ENCODE assay signal across 9 mouse cellular contexts in genomic region chr13:112909663-112910062, GRCm38 (mm10). TPM values are rescaled to one million over a fixed set of nuclear protein-coding genes. Genes with fewer than 3 reads are reported as not detected.
DNase-seq lines count a peak whose midpoint lies in the region; ATAC-seq and TF ChIP-seq lines count a peak whose summit lies in the region.
"Had no signal": no experiment of that assay in that cellular context is flagged by ENCODE, and none has a peak within 500 bp of the region (broad histone marks: within the 10 kb centered on the region; RNA-seq: fewer than 3 reads in every experiment).

No protein-coding gene starts in this region.

- no peaks in the 10 kb centered on the region for H3K4me1 ChIP-seq in neural tube, embryonic 15.5 days
- H3K4me1 ChIP-seq in bone marrow, adult 2 months (ENCODE audit: control insufficient read depth, insufficient read depth, low read length), result no peaks in the 10 kb centered on the region
- H3K4me1 ChIP-seq: embryonic facial prominence, embryonic 13.5 days had no signal

- H3K9ac ChIP-seq in neural tube, embryonic 15.5 days (replicated peaks), result no peak overlapping the region
- H3K9ac ChIP-seq: embryonic facial prominence, embryonic 13.5 days had no signal

- TF ChIP-seq POLR2A in bone marrow, adult 2 months (IDR thresholded peaks at IDR 0.05; ENCODE audit: borderline replicate concordance, control insufficient read depth, low read depth, low read length), result no peak

- intact Hi-C loops in gastrocnemius, adult 2 months (cut with DNase I), result loop anchor here (1.0 kb wide), 1 partner anchor 235 kb away; no protein-coding TSS in a partner anchor
- intact Hi-C loops in heart, postnatal 36 days (cut with DNase I), result loop anchor here (1.0 to 5.0 kb wide), 2 partner anchors 42 to 235 kb away; no protein-coding TSS in a partner anchor

- H3K9me3 ChIP-seq in neural tube, embryonic 15.5 days (replicated peaks), result no peaks in the 10 kb centered on the region
- H3K9me3 ChIP-seq: embryonic facial prominence, embryonic 13.5 days had no signal

- H3K27ac ChIP-seq in gastrocnemius, adult 2 months, result no peak overlapping the region
- H3K27ac ChIP-seq in neural tube, embryonic 15.5 days (replicated peaks), result no peak overlapping the region
- H3K27ac ChIP-seq in bone marrow, adult 2 months (ENCODE audit: control insufficient read depth, insufficient read depth, low read depth, low read length, poor library complexity), result no peak overlapping the region
- H3K27ac ChIP-seq: embryonic facial prominence, embryonic 13.5 days had no signal

- WGBS in neural tube, embryonic 15.5 days, result 66% methylated on average over 4 of the region's 4 CpGs
- WGBS in bone marrow, adult 2 months, result 49% methylated on average over 4 of the region's 4 CpGs

- no peak overlapping the region for H3K4me2 ChIP-seq in neural tube, embryonic 15.5 days
- H3K4me2 ChIP-seq: embryonic facial prominence, embryonic 13.5 days had no signal

- peak; percentile 79 for TF ChIP-seq CTCF in gastrocnemius, adult 2 months (IDR thresholded peaks at IDR 0.05)
- peak; percentile 29; the same call in 1 of the 2 replicates for TF ChIP-seq CTCF in bone marrow, adult 2 months (IDR thresholded peaks at IDR 0.05; ENCODE audit: control insufficient read depth, insufficient read depth, low read length)

- no peak overlapping the region for H3K4me3 ChIP-seq in gastrocnemius, adult 2 months
- H3K4me3 ChIP-seq in neural tube, embryonic 15.5 days (replicated peaks), result no peak overlapping the region
- H3K4me3 ChIP-seq in bone marrow, adult 2 months (replicated peaks; ENCODE audit: control insufficient read depth, low read depth, low read length), result no peak overlapping the region
- H3K4me3 ChIP-seq: embryonic facial prominence, embryonic 13.5 days had no signal

- no peaks in the 10 kb centered on the region for H3K27me3 ChIP-seq in neural tube, embryonic 15.5 days (replicated peaks)
- H3K27me3 ChIP-seq: embryonic facial prominence, embryonic 13.5 days had no signal

- H3K36me3 ChIP-seq in neural tube, embryonic 15.5 days, result peaks cover 42% of the 10 kb centered on the region

- peak; percentile 35 for DNase-seq in gastrocnemius, adult 2 months
- no peak for DNase-seq in gastrocnemius, adult 8-10 months (ENCODE audit: low spot score in 2 of 2)
- peak; percentile 24 for DNase-seq in neural tube, embryonic 10.5 days (ENCODE audit: extremely low spot score, low spot score)
- peak; percentile 17 to 23 for DNase-seq in heart, postnatal 36 days
- DNase-seq in lung, postnatal 36 days, result peak; percentile 71
- DNase-seq in urinary bladder, postnatal 10 days (ENCODE audit: low spot score), result no peak

- no peak for ATAC-seq in neural tube, embryonic 15.5 days (ENCODE audit: low FRiP score)

RNA-seq across cellular contexts. Expression of gene Mtrex, which starts 17.5 kb away (rescaled TPM):
- 10 to 100 TPM; 29.5 to 31.1 TPM for total RNA-seq in gastrocnemius, adult 2 months (2021)
- total RNA-seq in gastrocnemius, adult 8-10 months (2022), result 10 to 100 TPM; 27.2 to 32.1 (median 28.2) TPM
- 56.0 and 59.6 TPM in 2 replicates for polyA plus RNA-seq in neural tube, embryonic 15.5 days (2015; fragmentation: Nextera tagmentation; extraction: Ambion mirVana)
- 16.5 and 52.6 TPM in 2 replicates for polyA plus RNA-seq in bone marrow, adult 2 months (2011; ENCODE audit: insufficient read depth, insufficient read length, low replicate concordance, missing spikeins)
- total RNA-seq in heart, postnatal 36 days (2021), result 10 to 100 TPM; 26.2 to 27.9 TPM

RNA-seq across cellular contexts. Expression of gene Dhx29, which starts 17.6 kb away (rescaled TPM):
- total RNA-seq in gastrocnemius, adult 2 months (2021), result 10 to 100 TPM; 13.4 to 16.0 TPM
- total RNA-seq in gastrocnemius, adult 8-10 months (2022), result 10 to 100 TPM; 15.3 to 16.8 (median 16.3) TPM
- polyA plus RNA-seq in neural tube, embryonic 15.5 days (2015; fragmentation: Nextera tagmentation; extraction: Ambion mirVana), result 31.3 and 35.2 TPM in 2 replicates
- 8.9 and 11.0 TPM in 2 replicates for polyA plus RNA-seq in bone marrow, adult 2 months (2011; ENCODE audit: insufficient read depth, insufficient read length, low replicate concordance, missing spikeins)
- 10 to 100 TPM; 13.1 to 13.2 TPM for total RNA-seq in heart, postnatal 36 days (2021)

Comparison
In these comparisons a context has a peak if more than half of its experiments do, and no peak if none do; other contexts are left out.
1. DNase-seq: peak in gastrocnemius, adult 2 months (single experiment), neural tube, embryonic 10.5 days (single experiment), heart, postnatal 36 days (2 of 2) and lung, postnatal 36 days (single experiment); none in gastrocnemius, adult 8-10 months (0 of 2) and urinary bladder, postnatal 10 days (single experiment).